Mouse (Mus musculus) midbrain, embryonic 11.5 days (tissue): ENCODE measurements around the gene Map3k11. TPM values are rescaled to one million over a fixed set of nuclear protein-coding genes. Genes with fewer than 3 reads are reported as not detected.

ENCODE experiments used
- ATAC-seq: fragments of 200-750 bp; cut with Nextera tagmentation; 2 replicates; pipeline ENCODE4 v1.8.0; 2017; ENCODE audit warnings: moderate TSS enrichment, moderate library complexity; ENCODE audit not compliant: low FRiP score
- DNase-seq: peaks from one replicate; pipeline ENCODE4 v3.0.0; 2015; ENCODE audit warnings: low spot score; ENCODE audit errors: missing footprints
- H3K27ac ChIP-seq: fragments of 300-500 bp; sonication (generic); 2 replicates; pipeline ENCODE4 v1.5.1; 2014; ENCODE audit warnings: low read depth, low read length
- H3K27me3 ChIP-seq: fragments of 300-500 bp; sonication (generic); 2 replicates; pipeline ENCODE4 v1.6.1; 2014; ENCODE audit warnings: mild to moderate bottlenecking, low read length, moderate library complexity, mixed read lengths; ENCODE audit not compliant: control insufficient read depth, insufficient read depth
- H3K36me3 ChIP-seq: fragments of 300-500 bp; sonication (generic); 2 replicates; pipeline ENCODE4 v1.6.1; 2014; ENCODE audit warnings: mild to moderate bottlenecking, low read length, moderate library complexity, mixed read lengths; ENCODE audit not compliant: control insufficient read depth, insufficient read depth
- H3K4me1 ChIP-seq: fragments of 300-500 bp; sonication (generic); 2 replicates; pipeline ENCODE4 v1.6.1; 2014; ENCODE audit warnings: low read length; ENCODE audit not compliant: control insufficient read depth, insufficient read depth
- H3K4me2 ChIP-seq: fragments of 300-500 bp; sonication (generic); 2 replicates; pipeline ENCODE4 v1.6.1; 2014; ENCODE audit warnings: mild to moderate bottlenecking, moderate library complexity
- H3K4me3 ChIP-seq: fragments of 300-500 bp; sonication (generic); 2 replicates; pipeline ENCODE4 v1.5.1; 2014; ENCODE audit warnings: low read depth, low read length
- H3K9ac ChIP-seq: fragments of 300-500 bp; sonication (generic); 2 replicates; pipeline ENCODE4 v1.6.1; 2014; ENCODE audit warnings: low read length
- H3K9me3 ChIP-seq: fragments of 300-500 bp; sonication (generic); 2 replicates; pipeline ENCODE4 v1.6.1; 2016; ENCODE audit warnings: low read length; ENCODE audit not compliant: control insufficient read depth
- WGBS: fragments of 180-500 bp; shearing (Covaris S2); extraction: QIAGEN DNeasy Blood & Tissue Kit; methylation state at CpG from one replicate; pipeline ENCODE4 v1.1.7; 2014; 5-methylcytosine and 5-hydroxymethylcytosine counted together
- microRNA-seq: library from miRNA; unstranded; fragments of <30 nt; microRNA quantifications from one replicate; pipeline ENCODE4, GENCODE M21; 2017
- polyA plus RNA-seq: library from polyadenylated mRNA; unstranded; fragments of >200 nt; fragmentation: Nextera tagmentation; extraction: Ambion mirVana; gene quantifications from 2 replicates; pipeline ENCODE4 v1.2.1, GENCODE M21; 2014

Map3k11 gene
- polyA plus RNA-seq, 1 experiment from 2014 or later = 17.3 TPM

DNA sequence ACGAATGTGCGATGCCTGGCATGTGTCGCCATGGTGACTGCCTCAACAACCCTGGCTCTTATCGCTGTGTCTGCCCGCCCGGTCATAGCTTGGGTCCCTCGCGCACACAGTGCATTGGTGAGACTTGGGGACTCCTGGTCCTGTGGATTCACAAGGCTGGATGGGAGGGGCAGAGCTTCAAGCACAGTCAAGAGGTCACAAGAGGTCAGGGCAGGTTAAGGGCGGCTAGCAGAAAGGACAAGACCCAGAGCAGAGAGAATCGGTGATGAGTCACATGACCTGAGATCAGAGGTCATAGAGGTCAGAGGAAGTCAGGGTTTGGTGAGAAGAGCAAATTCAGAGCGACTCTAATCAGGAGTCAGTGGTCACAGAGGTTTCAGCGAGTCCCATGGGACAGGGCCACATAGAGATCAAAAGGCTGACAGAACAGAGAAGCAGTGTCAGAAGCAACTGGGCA is 58.4 kb downstream of the Map3k11 start:
- Histone ChIP-seq H3K27me3 (peaks cover 54% of the 10 kb centered on the region), H3K36me3 (no peaks in the 10 kb centered on the region), H3K27ac (no peak overlapping the region), H3K9me3 (no peaks in the 10 kb centered on the region), H3K4me3 (no peak overlapping the region), H3K4me1 (peaks cover 29% of the 10 kb centered on the region), H3K4me2 (no peak overlapping the region), H3K9ac (no peak overlapping the region)
- ATAC-seq = no peak
- 18% methylated on average over 12 of the region's 12 CpGs for WGBS
- DNase-seq = peak; percentile 85

DNA sequence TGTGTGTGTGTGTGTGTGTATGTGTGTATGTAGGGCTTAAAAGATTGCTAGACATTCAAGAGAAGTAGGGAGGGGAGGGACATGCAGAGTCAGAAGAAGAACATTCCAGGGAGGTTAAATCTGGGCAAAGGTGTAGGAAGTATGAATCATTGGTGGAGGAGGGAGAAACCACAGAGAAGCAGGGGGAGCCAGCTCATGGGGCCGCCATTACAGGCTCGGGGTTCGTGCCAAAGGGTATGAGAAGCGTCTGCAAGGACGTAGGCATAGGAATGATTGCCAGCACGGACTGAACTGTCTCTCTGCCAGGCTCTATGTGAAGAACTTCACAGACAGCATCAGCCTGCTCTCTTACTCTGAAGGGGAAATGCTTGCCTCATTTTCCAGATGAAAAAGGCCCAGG is 60.9 kb downstream of the Map3k11 start:
- no peaks in the 10 kb centered on the region for H3K36me3 ChIP-seq
- H3K27me3 ChIP-seq = peaks cover 45% of the 10 kb centered on the region
- DNase-seq (no peak), ATAC-seq (no peak)
- H3K9me3 ChIP-seq = no peaks in the 10 kb centered on the region
- no peak overlapping the region for H3K4me3 ChIP-seq
- H3K4me2 ChIP-seq = no peak overlapping the region
- H3K27ac ChIP-seq = no peak overlapping the region
- H3K9ac ChIP-seq = no peak overlapping the region
- 84% methylated on average over 6 of the region's 6 CpGs for WGBS
- H3K4me1 ChIP-seq = peaks cover 23% of the 10 kb centered on the region

DNA sequence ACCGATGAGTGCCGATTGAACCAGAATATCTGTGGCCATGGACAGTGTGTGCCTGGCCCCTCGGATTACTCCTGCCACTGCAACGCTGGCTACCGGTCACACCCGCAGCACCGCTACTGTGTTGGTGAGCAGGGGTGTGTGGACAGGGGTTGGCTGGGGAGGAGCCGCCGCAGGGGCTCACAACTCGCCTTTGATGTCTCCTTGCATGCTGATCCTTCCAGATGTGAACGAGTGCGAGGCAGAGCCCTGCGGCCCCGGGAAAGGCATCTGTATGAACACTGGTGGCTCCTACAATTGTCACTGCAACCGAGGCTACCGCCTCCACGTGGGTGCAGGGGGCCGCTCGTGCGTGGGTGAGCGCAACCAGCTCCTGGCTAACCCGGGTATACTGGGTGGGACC is 62.4 kb downstream of the Map3k11 start:
- Histone ChIP-seq H3K27me3 (peaks cover 30% of the 10 kb centered on the region), H3K4me2 (no peak overlapping the region), H3K9me3 (no peaks in the 10 kb centered on the region), H3K4me1 (peaks cover 16% of the 10 kb centered on the region), H3K27ac (no peak overlapping the region), H3K9ac (no peak overlapping the region), H3K4me3 (no peak overlapping the region), H3K36me3 (no peaks in the 10 kb centered on the region)
- ATAC-seq = no peak
- DNase-seq = peak; percentile 88
- WGBS = 5% methylated on average over 22 of the region's 22 CpGs

DNA sequence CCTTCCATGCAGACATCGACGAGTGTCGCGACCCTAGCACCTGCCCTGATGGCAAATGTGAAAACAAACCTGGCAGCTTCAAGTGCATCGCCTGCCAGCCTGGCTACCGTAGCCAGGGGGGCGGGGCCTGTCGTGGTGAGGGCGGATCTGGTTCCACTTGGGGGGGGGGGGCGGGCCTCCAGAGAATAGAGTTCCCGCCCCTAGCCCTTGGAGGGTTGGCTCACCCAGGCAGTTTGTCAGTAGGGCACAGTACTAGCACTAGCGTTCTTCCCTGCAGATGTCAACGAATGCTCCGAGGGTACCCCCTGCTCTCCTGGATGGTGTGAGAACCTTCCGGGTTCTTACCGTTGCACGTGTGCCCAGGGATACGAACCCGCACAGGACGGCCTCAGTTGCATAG is 63.2 kb downstream of the Map3k11 start:
- H3K27ac ChIP-seq = no peak overlapping the region
- H3K9me3 ChIP-seq = no peaks in the 10 kb centered on the region
- DNase-seq = peak; percentile 87
- ATAC-seq = 0 out of 2 replicates have a peak, but pooled peaks have one; percentile 11
- WGBS = 8% methylated on average over 15 of the region's 20 CpGs
- no peak overlapping the region for H3K9ac ChIP-seq
- H3K4me2 ChIP-seq = peak overlapping the region; percentile 12; the same call in 1 of the 2 replicates
- H3K4me1 ChIP-seq = peaks cover 13% of the 10 kb centered on the region
- peaks cover 34% of the 10 kb centered on the region for H3K27me3 ChIP-seq
- no peaks in the 10 kb centered on the region for H3K36me3 ChIP-seq
- H3K4me3 ChIP-seq = no peak overlapping the region

Small RNA genes lying within 50 kb of the gene (microRNA-seq; reads per million reads assigned to microRNA genes)
- gene Mir6987 = not detected

Other genes starting within 250 kb of the Map3k11 start
- gene Fosl1, start 241.2 kb upstream of the Map3k11 start, polyA plus RNA-seq = not detected in 2 replicates
- 6.9 and 7.8 TPM in 2 replicates for gene Ccdc85b, start 230.8 kb upstream of the Map3k11 start, polyA plus RNA-seq
- gene Fibp, start 228.1 kb upstream of the Map3k11 start, polyA plus RNA-seq = 98.3 and 103 TPM in 2 replicates
- gene Ctsw, start 220.2 kb upstream of the Map3k11 start, polyA plus RNA-seq = 2.4 and 3.0 TPM in 2 replicates
- 52.7 and 54.7 TPM in 2 replicates for gene Efemp2, start 214.8 kb upstream of the Map3k11 start, polyA plus RNA-seq
- 38.4 TPM in 2 replicates for gene Mus81, start 200.3 kb upstream of the Map3k11 start, polyA plus RNA-seq
- 3,750 and 3,786 TPM in 2 replicates for gene Cfl1, start 198.3 kb upstream of the Map3k11 start, polyA plus RNA-seq
- gene 1700020D05Rik, start 185.0 kb upstream of the Map3k11 start, polyA plus RNA-seq = not detected in 2 replicates
- gene Snx32, start 178.2 kb upstream of the Map3k11 start, polyA plus RNA-seq = 17.9 and 20.3 TPM in 2 replicates
- 0.18 TPM in 1 of 2 replicates, not detected in the other for gene Ovol1, start 128.1 kb upstream of the Map3k11 start, polyA plus RNA-seq
- 1.0 and 1.5 TPM in 2 replicates for gene Ap5b1, start 120.7 kb upstream of the Map3k11 start, polyA plus RNA-seq
- 157 and 173 TPM in 2 replicates for gene Rnaseh2c, start 86.9 kb upstream of the Map3k11 start, polyA plus RNA-seq
- gene Kat5, start 78.5 kb upstream of the Map3k11 start, polyA plus RNA-seq = 36.9 and 40.0 TPM in 2 replicates
- gene Rela, start 51.3 kb upstream of the Map3k11 start, polyA plus RNA-seq = 24.6 and 29.9 TPM in 2 replicates
- 8.8 and 10.9 TPM in 2 replicates for gene Sipa1, start 25.0 kb upstream of the Map3k11 start, polyA plus RNA-seq
- 18.6 and 23.1 TPM in 2 replicates for gene Pcnx3, start 166 bp downstream of the Map3k11 start, polyA plus RNA-seq
- gene Kcnk7, start 15.6 kb downstream of the Map3k11 start, polyA plus RNA-seq = not detected in 2 replicates
- 5.3 and 5.4 TPM in 2 replicates for gene Ehbp1l1, start 37.6 kb downstream of the Map3k11 start, polyA plus RNA-seq
- 157 and 158 TPM in 2 replicates for gene Fam89b, start 40.9 kb downstream of the Map3k11 start, polyA plus RNA-seq
- gene Ltbp3, start 52.2 kb downstream of the Map3k11 start, polyA plus RNA-seq = 4.8 and 6.0 TPM in 2 replicates
- gene Scyl1, start 82.7 kb downstream of the Map3k11 start, polyA plus RNA-seq = 48.2 and 58.6 TPM in 2 replicates
- gene Frmd8, start 186.5 kb downstream of the Map3k11 start, polyA plus RNA-seq = 11.5 and 14.0 TPM in 2 replicates
- 1.1 and 1.8 TPM in 2 replicates for gene Slc25a45, start 189.1 kb downstream of the Map3k11 start, polyA plus RNA-seq
- gene Tigd3, start 205.4 kb downstream of the Map3k11 start, polyA plus RNA-seq = 7.3 and 8.3 TPM in 2 replicates
- 200 and 203 TPM in 2 replicates for gene Dpf2, start 224.3 kb downstream of the Map3k11 start, polyA plus RNA-seq
- 2.2 and 2.5 TPM in 2 replicates for gene Cdc42ep2, start 236.1 kb downstream of the Map3k11 start, polyA plus RNA-seq